Mouse (Mus musculus): ENCODE measurements around the gene Gm20388. TPM values are rescaled to one million over a fixed set of nuclear protein-coding genes. Genes with fewer than 3 reads are reported as not detected.

Gene Gm20388
- polyA plus RNA-seq, 1 experiment from 2014 or later = 8.3 TPM

- Histone ChIP-seq H3K4me2 (ENCODE audit: low read length) (no peak overlapping the region), H3K27me3 (replicated peaks; ENCODE audit: control insufficient read depth, insufficient read depth, low read length) (0 out of 2 replicates have a peak, but pooled peaks cover 3% of the 10 kb centered on the region), H3K9ac (ENCODE audit: low read length) (no peak overlapping the region), H3K9me3 (ENCODE audit: control insufficient read depth, low read length) (no peaks in the 10 kb centered on the region), H3K27ac (ENCODE audit: low read depth) (no peak overlapping the region), H3K36me3 (ENCODE audit: control insufficient read depth, insufficient read depth, low read length) (no peaks in the 10 kb centered on the region), H3K4me1 (replicated peaks; ENCODE audit: control insufficient read depth, insufficient read depth, low read length) (peaks cover 18% of the 10 kb centered on the region), H3K4me3 (ENCODE audit: low read depth, low read length) (no peak overlapping the region)
- ATAC-seq (replicated peaks; ENCODE audit: low FRiP score, low TSS enrichment, low read depth) (no peak), DNase-seq (ENCODE audit: low spot score) (no peak)
- WGBS = 65% methylated on average over 7 of the region's 7 CpGs
Observed at GRCm38 (mm10) chr8:123725261-123725660, 3814.6 kb downstream of the Gm20388 start.

GRCm38 (mm10) chr8:123726759-123727158 lies 3816.1 kb downstream of the Gm20388 start:
- H3K9me3 ChIP-seq (ENCODE audit: control insufficient read depth, low read length) = no peaks in the 10 kb centered on the region
- no peaks in the 10 kb centered on the region for H3K36me3 ChIP-seq (ENCODE audit: control insufficient read depth, insufficient read depth, low read length)
- H3K4me1 ChIP-seq (replicated peaks; ENCODE audit: control insufficient read depth, insufficient read depth, low read length) = 0 out of 2 replicates have a peak, but pooled peaks cover 10% of the 10 kb centered on the region
- H3K4me3 ChIP-seq (ENCODE audit: low read depth, low read length) = no peak overlapping the region
- no peak overlapping the region for H3K27ac ChIP-seq (ENCODE audit: low read depth)
- whole genome bisulfite sequencing = 82% methylated on average over 6 of the region's 6 CpGs
- no peak overlapping the region for H3K9ac ChIP-seq (ENCODE audit: low read length)
- ATAC-seq (replicated peaks; ENCODE audit: low FRiP score, low TSS enrichment, low read depth) (no peak), DNase-seq (ENCODE audit: low spot score) (no peak)
- H3K4me2 ChIP-seq (ENCODE audit: low read length) = no peak overlapping the region
- 0 out of 2 replicates have a peak, but pooled peaks cover 3% of the 10 kb centered on the region for H3K27me3 ChIP-seq (replicated peaks; ENCODE audit: control insufficient read depth, insufficient read depth, low read length)

GRCm38 (mm10) chr8:123729055-123729785 lies 3818.6 kb downstream of the Gm20388 start:
- Histone ChIP-seq H3K27me3 (replicated peaks; ENCODE audit: control insufficient read depth, insufficient read depth, low read length) (0 out of 2 replicates have a peak, but pooled peaks cover 3% of the 10 kb centered on the region), H3K4me1 (replicated peaks; ENCODE audit: control insufficient read depth, insufficient read depth, low read length) (peaks cover 17% of the 10 kb centered on the region; the same call in 1 of the 2 replicates), H3K4me2 (ENCODE audit: low read length) (peak overlapping the region; percentile 0; the same call in 1 of the 2 replicates), H3K27ac (ENCODE audit: low read depth) (no peak overlapping the region), H3K9ac (ENCODE audit: low read length) (0 out of 2 replicates have a peak overlapping the region, but pooled peaks have one; percentile 23), H3K4me3 (ENCODE audit: low read depth, low read length) (no peak overlapping the region), H3K36me3 (ENCODE audit: control insufficient read depth, insufficient read depth, low read length) (no peaks in the 10 kb centered on the region), H3K9me3 (ENCODE audit: control insufficient read depth, low read length) (no peaks in the 10 kb centered on the region)
- 0 out of 2 replicates have a peak, but pooled peaks have one; percentile 36 for ATAC-seq (replicated peaks; ENCODE audit: low FRiP score, low TSS enrichment, low read depth)
- 16% methylated on average over 20 of the region's 20 CpGs for WGBS
- no peak for DNase-seq (ENCODE audit: low spot score)

DNA sequence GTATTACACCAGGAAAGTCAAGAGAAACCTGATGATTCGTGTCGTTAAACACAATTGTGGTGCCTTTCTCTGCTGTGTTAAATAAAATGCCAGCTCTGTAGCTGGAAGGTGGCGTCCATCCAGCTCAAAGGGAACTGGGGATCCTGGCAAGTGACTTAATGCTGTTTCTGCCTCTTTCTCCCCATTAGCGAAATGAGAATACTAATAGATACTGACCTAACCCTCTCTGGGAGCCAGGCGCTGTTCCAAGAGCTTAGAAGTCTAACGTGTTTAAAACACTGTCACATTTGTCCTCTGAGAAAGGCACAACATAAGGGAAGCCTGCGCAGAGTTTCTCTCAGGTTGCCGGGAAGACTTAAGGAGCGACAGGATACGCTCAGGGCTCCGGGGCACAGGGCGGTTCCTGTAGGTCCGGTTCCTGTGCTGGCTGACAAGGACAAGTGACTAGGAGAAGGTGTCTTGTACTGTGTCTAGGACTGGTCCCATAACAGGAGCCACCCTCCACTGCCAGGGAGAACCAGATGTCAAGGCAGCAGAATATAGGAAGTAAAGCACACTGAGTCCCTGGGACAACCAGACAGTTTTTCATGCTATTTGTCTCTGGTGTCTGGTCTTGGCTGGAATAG lies 3819.3 kb downstream of the Gm20388 start:
- Histone ChIP-seq H3K4me2 (ENCODE audit: low read length) (no peak overlapping the region; the same call in 1 of the 2 replicates), H3K27me3 (replicated peaks; ENCODE audit: control insufficient read depth, insufficient read depth, low read length) (0 out of 2 replicates have a peak, but pooled peaks cover 3% of the 10 kb centered on the region), H3K27ac (ENCODE audit: low read depth) (no peak overlapping the region), H3K4me1 (replicated peaks; ENCODE audit: control insufficient read depth, insufficient read depth, low read length) (peaks cover 17% of the 10 kb centered on the region; the same call in 1 of the 2 replicates), H3K36me3 (ENCODE audit: control insufficient read depth, insufficient read depth, low read length) (no peaks in the 10 kb centered on the region), H3K9me3 (ENCODE audit: control insufficient read depth, low read length) (no peaks in the 10 kb centered on the region), H3K9ac (ENCODE audit: low read length) (no peak overlapping the region), H3K4me3 (ENCODE audit: low read depth, low read length) (no peak overlapping the region)
- no peak for ATAC-seq (replicated peaks; ENCODE audit: low FRiP score, low TSS enrichment, low read depth)
- whole genome bisulfite sequencing = 52% methylated on average over 13 of the region's 13 CpGs
- DNase-seq (ENCODE audit: low spot score) = no peak

GRCm38 (mm10) chr8:123732332-123732731 lies 3821.7 kb downstream of the Gm20388 start:
- Histone ChIP-seq H3K9ac (ENCODE audit: low read length) (no peak overlapping the region), H3K4me3 (ENCODE audit: low read depth, low read length) (no peak overlapping the region), H3K4me1 (replicated peaks; ENCODE audit: control insufficient read depth, insufficient read depth, low read length) (peaks cover 17% of the 10 kb centered on the region; the same call in 1 of the 2 replicates), H3K9me3 (ENCODE audit: control insufficient read depth, low read length) (no peaks in the 10 kb centered on the region), H3K27ac (ENCODE audit: low read depth) (peak overlapping the region; percentile 38; the same call in 1 of the 2 replicates), H3K4me2 (ENCODE audit: low read length) (no peak overlapping the region), H3K36me3 (ENCODE audit: control insufficient read depth, insufficient read depth, low read length) (no peaks in the 10 kb centered on the region), H3K27me3 (replicated peaks; ENCODE audit: control insufficient read depth, insufficient read depth, low read length) (0 out of 2 replicates have a peak, but pooled peaks cover 3% of the 10 kb centered on the region)
- ATAC-seq (replicated peaks; ENCODE audit: low FRiP score, low TSS enrichment, low read depth) (no peak), DNase-seq (ENCODE audit: low spot score) (no peak)
- 18% methylated on average over 4 of the region's 4 CpGs for WGBS

DNA sequence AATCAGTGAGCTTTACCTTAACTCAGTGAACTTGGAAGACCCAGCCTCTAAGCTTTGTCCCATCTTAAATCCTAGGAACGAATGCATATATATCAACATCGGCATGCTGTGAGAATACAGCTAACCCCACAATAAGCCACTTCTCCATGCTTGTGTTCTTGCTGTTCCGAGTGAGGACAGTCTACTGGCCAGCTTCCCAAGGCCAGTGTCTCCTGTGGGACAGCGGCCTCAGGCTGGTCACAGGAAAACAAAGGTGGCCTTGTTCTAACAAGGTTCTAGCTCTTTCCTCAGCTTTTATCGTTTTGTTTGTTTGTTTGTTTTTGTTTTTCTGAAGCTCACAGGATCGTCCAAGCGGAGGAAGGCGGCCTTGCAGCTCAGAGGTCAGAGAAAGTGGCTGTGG lies 3823.8 kb downstream of the Gm20388 start:
- H3K9me3 ChIP-seq (ENCODE audit: control insufficient read depth, low read length) = no peaks in the 10 kb centered on the region
- no peak overlapping the region for H3K4me2 ChIP-seq (ENCODE audit: low read length)
- H3K4me1 ChIP-seq (replicated peaks; ENCODE audit: control insufficient read depth, insufficient read depth, low read length) = peaks cover 18% of the 10 kb centered on the region; the same call in 1 of the 2 replicates
- no peaks in the 10 kb centered on the region for H3K36me3 ChIP-seq (ENCODE audit: control insufficient read depth, insufficient read depth, low read length)
- DNase-seq (ENCODE audit: low spot score) (no peak), ATAC-seq (replicated peaks; ENCODE audit: low FRiP score, low TSS enrichment, low read depth) (no peak)
- no peaks in the 10 kb centered on the region for H3K27me3 ChIP-seq (replicated peaks; ENCODE audit: control insufficient read depth, insufficient read depth, low read length)
- H3K9ac ChIP-seq (ENCODE audit: low read length) = no peak overlapping the region
- 84% methylated on average over 8 of the region's 8 CpGs for WGBS
- H3K4me3 ChIP-seq (ENCODE audit: low read depth, low read length) = no peak overlapping the region
- H3K27ac ChIP-seq (ENCODE audit: low read depth) = no peak overlapping the region

GRCm38 (mm10) chr8:123736974-123737373 lies 3826.3 kb downstream of the Gm20388 start:
- DNase-seq (ENCODE audit: low spot score) (no peak), ATAC-seq (replicated peaks; ENCODE audit: low FRiP score, low TSS enrichment, low read depth) (peak; percentile 55; the same call in 1 of the 2 replicates)
- Histone ChIP-seq H3K9ac (ENCODE audit: low read length) (no peak overlapping the region), H3K4me2 (ENCODE audit: low read length) (no peak overlapping the region), H3K9me3 (ENCODE audit: control insufficient read depth, low read length) (no peaks in the 10 kb centered on the region), H3K4me1 (replicated peaks; ENCODE audit: control insufficient read depth, insufficient read depth, low read length) (peaks cover 22% of the 10 kb centered on the region; the same call in 1 of the 2 replicates), H3K27me3 (replicated peaks; ENCODE audit: control insufficient read depth, insufficient read depth, low read length) (no peaks in the 10 kb centered on the region), H3K27ac (ENCODE audit: low read depth) (no peak overlapping the region), H3K36me3 (ENCODE audit: control insufficient read depth, insufficient read depth, low read length) (no peaks in the 10 kb centered on the region), H3K4me3 (ENCODE audit: low read depth, low read length) (no peak overlapping the region)
- WGBS = 57% methylated on average over 9 of the region's 9 CpGs

DNA sequence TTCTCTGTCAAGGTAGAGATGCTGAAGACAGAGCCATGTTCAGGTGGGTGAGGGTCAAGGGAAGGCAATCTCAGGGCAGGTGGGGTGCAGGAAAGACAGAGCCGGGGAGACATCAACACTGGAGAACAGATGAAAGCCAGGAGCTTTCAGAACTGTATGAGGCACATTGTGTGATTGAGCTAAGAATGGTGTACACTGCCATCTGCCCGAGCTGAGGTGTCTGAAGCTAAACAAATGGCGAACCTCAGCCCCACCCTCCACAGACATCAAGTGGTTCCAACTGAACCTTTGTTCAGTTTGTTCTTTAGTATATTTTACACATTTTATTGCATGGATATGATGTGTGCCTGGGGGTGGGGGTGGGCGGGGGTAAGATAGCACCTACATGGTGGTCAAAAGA lies 3829.6 kb downstream of the Gm20388 start:
- no peak overlapping the region for H3K27ac ChIP-seq (ENCODE audit: low read depth)
- ATAC-seq (replicated peaks; ENCODE audit: low FRiP score, low TSS enrichment, low read depth) (no peak), DNase-seq (ENCODE audit: low spot score) (no peak)
- no peaks in the 10 kb centered on the region for H3K9me3 ChIP-seq (ENCODE audit: control insufficient read depth, low read length)
- H3K36me3 ChIP-seq (ENCODE audit: control insufficient read depth, insufficient read depth, low read length) = no peaks in the 10 kb centered on the region
- no peak overlapping the region for H3K4me3 ChIP-seq (ENCODE audit: low read depth, low read length)
- H3K27me3 ChIP-seq (replicated peaks; ENCODE audit: control insufficient read depth, insufficient read depth, low read length) = no peaks in the 10 kb centered on the region
- 36% methylated on average over 4 of the region's 4 CpGs for WGBS
- peaks cover 15% of the 10 kb centered on the region; the same call in 1 of the 2 replicates for H3K4me1 ChIP-seq (replicated peaks; ENCODE audit: control insufficient read depth, insufficient read depth, low read length)
- no peak overlapping the region for H3K9ac ChIP-seq (ENCODE audit: low read length)
- H3K4me2 ChIP-seq (ENCODE audit: low read length) = no peak overlapping the region
